Mouse (Mus musculus) stomach, embryonic 14.5 days (tissue): Measurements from ENCODE around the gene Slc4a4. TPM values are rescaled to one million over a fixed set of nuclear protein-coding genes. Genes with fewer than 3 reads are reported as not detected.
A peak's percentile ranks its signal among the peaks of the same experiment; 100 is the strongest.

Experiments used
- ATAC-seq: fragments of 200-750 bp; cut with Nextera tagmentation; 2 replicates; pipeline ENCODE4 v1.8.0; 2017; ENCODE audit warnings: low read depth, moderate TSS enrichment; ENCODE audit not compliant: insufficient number of reproducible peaks, insufficient read depth, low FRiP score
- H3K27ac ChIP-seq: fragments of 300-500 bp; sonication (generic); 2 replicates; pipeline ENCODE4 v1.5.1; 2014; ENCODE audit warnings: mild to moderate bottlenecking, low read length, moderate library complexity, mixed read lengths
- H3K27me3 ChIP-seq: fragments of 300-500 bp; sonication (generic); 2 replicates; pipeline ENCODE4 v1.6.1; 2014; ENCODE audit warnings: low read length, control low read depth, mixed read lengths; ENCODE audit not compliant: control insufficient read depth, insufficient read depth
- H3K36me3 ChIP-seq: fragments of 300-500 bp; sonication (generic); 2 replicates; pipeline ENCODE4 v1.6.1; 2014; ENCODE audit warnings: mild to moderate bottlenecking, control low read depth, low read length, moderate library complexity, mixed read lengths; ENCODE audit not compliant: control insufficient read depth, insufficient read depth
- H3K4me1 ChIP-seq: fragments of 300-500 bp; sonication (generic); 2 replicates; pipeline ENCODE4 v1.6.1; 2014; ENCODE audit warnings: low read length, control low read depth, mixed read lengths; ENCODE audit not compliant: control insufficient read depth, insufficient read depth
- H3K4me2 ChIP-seq: fragments of 300-500 bp; sonication (generic); replicated peaks from 2 replicates; pipeline ENCODE4 v1.6.1; 2014; ENCODE audit warnings: low read depth, low read length, control low read depth
- H3K4me3 ChIP-seq: fragments of 300-500 bp; sonication (generic); 2 replicates; pipeline ENCODE4 v1.5.1; 2014; ENCODE audit warnings: low read depth, low read length, control low read depth
- H3K9ac ChIP-seq: fragments of 300-500 bp; sonication (generic); replicated peaks from 2 replicates; pipeline ENCODE4 v1.6.1; 2014; ENCODE audit warnings: low read depth, mild to moderate bottlenecking, control low read depth, low read length, moderate library complexity, mixed read lengths
- H3K9me3 ChIP-seq: fragments of 300-500 bp; sonication (generic); 2 replicates; pipeline ENCODE4 v1.6.1; 2016; ENCODE audit warnings: low read depth, low read length, control low read depth; ENCODE audit not compliant: control insufficient read depth
- WGBS: fragments of 180-500 bp; shearing (Covaris S2); extraction: QIAGEN DNeasy Blood & Tissue Kit; methylation state at CpG from one replicate; pipeline ENCODE4 v1.1.7; 2014; 5-methylcytosine and 5-hydroxymethylcytosine counted together
- polyA plus RNA-seq: library from polyadenylated mRNA; unstranded; fragments of >200 nt; fragmentation: Nextera tagmentation; extraction: Ambion mirVana; gene quantifications from 2 replicates; pipeline ENCODE4 v1.2.1, GENCODE M21; 2014

Slc4a4 gene
- polyA plus RNA-seq, 1 experiment from 2014 or later: 5.1 TPM

DNA sequence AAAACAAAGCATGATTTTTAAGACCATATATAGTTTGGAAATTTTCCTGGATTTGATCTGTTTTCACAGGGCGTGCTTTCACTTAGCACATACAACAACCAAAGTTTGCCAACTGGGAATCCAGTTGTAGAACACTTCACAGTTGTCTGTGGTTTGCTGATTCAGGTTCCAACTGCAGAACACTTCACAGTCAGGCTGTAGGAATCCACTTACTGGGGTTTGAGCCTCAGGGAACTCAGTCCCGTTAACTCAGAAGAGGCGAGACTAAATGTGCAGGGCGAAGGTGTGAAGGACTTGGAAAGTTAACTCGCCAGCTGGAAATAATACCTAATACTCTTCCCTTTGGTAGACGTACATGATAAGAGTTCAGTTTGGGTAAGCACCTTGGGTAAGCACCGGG is 345.7 kb downstream of the Slc4a4 start:
- no peak for ATAC-seq
- Histone ChIP-seq H3K4me1 (no peaks in the 10 kb centered on the region), H3K27me3 (no peaks in the 10 kb centered on the region), H3K4me2 (no peak overlapping the region), H3K27ac (no peak overlapping the region), H3K4me3 (no peak overlapping the region), H3K36me3 (no peaks in the 10 kb centered on the region), H3K9me3 (no peaks in the 10 kb centered on the region), H3K9ac (no peak overlapping the region)
- WGBS: 87% methylated on average over 7 of the region's 7 CpGs

DNA sequence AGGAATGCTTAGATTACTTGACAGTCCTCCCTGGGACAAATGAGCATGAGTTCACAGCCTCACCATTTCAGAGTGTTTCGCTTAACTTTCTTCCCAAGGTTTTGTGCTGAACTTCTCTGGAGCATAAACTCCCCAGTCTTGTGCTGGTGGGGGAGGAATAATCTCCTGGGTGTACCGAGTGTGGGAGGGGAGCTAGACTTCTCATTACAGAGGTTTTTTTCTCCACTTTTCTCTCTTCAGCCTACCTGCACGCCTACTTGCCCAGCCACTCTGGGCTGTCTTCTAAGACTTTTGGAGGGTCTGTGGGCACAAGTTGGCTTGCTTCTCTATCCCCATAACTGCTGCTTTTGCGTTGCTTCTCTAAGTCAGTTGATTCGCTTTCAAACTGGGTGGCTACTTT is 365.2 kb downstream of the Slc4a4 start:
- H3K4me3 ChIP-seq: no peak overlapping the region
- WGBS: 73% methylated on average over 5 of the region's 5 CpGs
- no peak for ATAC-seq

DNA sequence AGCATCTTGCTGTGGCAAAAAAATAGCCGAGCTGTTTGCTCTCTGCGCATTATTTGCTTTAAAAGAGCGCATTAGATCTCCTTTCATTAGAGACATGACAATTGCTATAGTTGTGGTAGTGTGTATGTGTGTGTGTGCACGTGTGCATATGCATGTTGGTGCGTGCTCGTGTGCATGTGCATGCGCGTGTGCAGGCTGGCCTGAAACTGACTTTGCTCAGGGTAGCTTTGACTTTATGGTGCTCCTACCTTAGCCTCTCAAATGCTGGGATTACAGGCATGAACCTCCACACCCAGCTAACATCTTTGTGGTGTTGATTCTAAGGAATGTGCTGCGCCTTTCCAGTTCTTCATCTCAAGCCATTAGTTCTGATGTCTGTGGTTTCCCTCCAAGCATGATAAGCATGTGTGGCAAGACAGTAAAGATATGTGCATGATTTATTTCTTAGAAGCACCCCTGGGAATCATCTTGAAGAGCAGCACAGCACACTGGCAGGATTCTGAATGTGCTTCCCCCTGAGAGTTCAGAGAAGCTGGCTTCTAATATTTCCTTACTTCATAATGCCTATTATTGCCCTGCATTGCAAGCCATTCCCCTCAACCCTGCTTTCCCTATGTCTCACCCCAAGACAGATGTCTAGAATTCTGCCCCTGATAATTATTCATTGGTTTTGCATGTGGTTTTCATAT is 373.3 kb downstream of the Slc4a4 start:
- H3K27me3 ChIP-seq: no peaks in the 10 kb centered on the region
- 89% methylated on average over 9 of the region's 9 CpGs for WGBS
- H3K27ac ChIP-seq: no peak overlapping the region
- H3K4me2 ChIP-seq: no peak overlapping the region
- no peaks in the 10 kb centered on the region for H3K4me1 ChIP-seq
- no peaks in the 10 kb centered on the region for H3K36me3 ChIP-seq
- ATAC-seq: no peak
- H3K4me3 ChIP-seq: no peak overlapping the region
- H3K9ac ChIP-seq: no peak overlapping the region
- no peaks in the 10 kb centered on the region for H3K9me3 ChIP-seq

More for the DNA sequence above, 365.2 kb downstream of the Slc4a4 start:
- Histone ChIP-seq H3K4me2 (no peak overlapping the region), H3K36me3 (no peaks in the 10 kb centered on the region), H3K27me3 (no peaks in the 10 kb centered on the region), H3K4me1 (no peaks in the 10 kb centered on the region), H3K27ac (no peak overlapping the region), H3K9me3 (no peaks in the 10 kb centered on the region), H3K9ac (no peak overlapping the region)

DNA sequence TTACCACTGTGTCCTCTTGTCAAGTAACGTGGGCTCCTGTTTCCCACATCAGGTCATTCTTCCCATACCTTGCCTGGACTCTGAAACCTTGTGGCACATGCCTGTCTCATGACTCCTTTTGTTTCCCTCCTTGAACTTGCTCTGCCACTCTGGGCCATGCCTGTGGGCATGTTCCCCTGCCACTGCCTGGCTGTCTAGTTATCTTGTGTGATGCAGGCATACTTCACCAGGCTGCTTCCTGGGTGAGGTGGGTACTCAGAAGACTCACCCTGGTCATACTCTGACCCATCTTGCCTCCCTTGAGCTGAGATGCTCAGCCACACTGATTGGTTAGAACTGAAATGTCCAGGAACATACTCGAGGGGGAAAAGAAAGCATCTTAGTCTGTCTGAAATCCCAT is 390.4 kb downstream of the Slc4a4 start:
- Histone ChIP-seq H3K27ac (no peak overlapping the region), H3K4me3 (no peak overlapping the region), H3K9ac (no peak overlapping the region), H3K36me3 (no peaks in the 10 kb centered on the region), H3K4me1 (no peaks in the 10 kb centered on the region), H3K27me3 (no peaks in the 10 kb centered on the region), H3K9me3 (no peaks in the 10 kb centered on the region), H3K4me2 (no peak overlapping the region)
- WGBS: 72% methylated on average over 2 of the region's 2 CpGs
- ATAC-seq: no peak

DNA sequence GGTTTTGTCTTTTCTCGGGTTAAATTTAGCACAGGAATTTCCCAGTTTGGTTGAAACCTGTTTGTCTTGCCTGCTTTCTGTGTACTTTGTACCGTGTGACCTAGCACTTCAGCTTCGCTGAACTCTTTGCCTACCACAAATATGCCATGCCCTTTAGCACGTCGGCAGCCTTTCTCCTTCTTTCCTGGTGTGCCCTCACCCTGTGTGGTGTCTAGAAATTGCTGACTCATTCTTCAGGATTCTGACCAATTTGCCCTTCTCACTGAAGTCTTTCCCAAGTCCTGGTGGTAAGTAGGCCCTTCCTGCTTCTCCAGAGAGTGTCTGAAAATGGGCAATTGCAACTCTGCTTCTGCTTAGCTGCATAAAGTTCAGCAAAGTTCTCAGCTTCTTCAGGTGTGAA is 391.0 kb downstream of the Slc4a4 start:
- Histone ChIP-seq H3K36me3 (no peaks in the 10 kb centered on the region), H3K4me1 (no peaks in the 10 kb centered on the region), H3K4me2 (no peak overlapping the region), H3K27me3 (no peaks in the 10 kb centered on the region), H3K27ac (no peak overlapping the region), H3K4me3 (no peak overlapping the region), H3K9ac (no peak overlapping the region), H3K9me3 (no peaks in the 10 kb centered on the region)
- 67% methylated on average over 5 of the region's 5 CpGs for WGBS
- peak; percentile 78 for ATAC-seq

DNA sequence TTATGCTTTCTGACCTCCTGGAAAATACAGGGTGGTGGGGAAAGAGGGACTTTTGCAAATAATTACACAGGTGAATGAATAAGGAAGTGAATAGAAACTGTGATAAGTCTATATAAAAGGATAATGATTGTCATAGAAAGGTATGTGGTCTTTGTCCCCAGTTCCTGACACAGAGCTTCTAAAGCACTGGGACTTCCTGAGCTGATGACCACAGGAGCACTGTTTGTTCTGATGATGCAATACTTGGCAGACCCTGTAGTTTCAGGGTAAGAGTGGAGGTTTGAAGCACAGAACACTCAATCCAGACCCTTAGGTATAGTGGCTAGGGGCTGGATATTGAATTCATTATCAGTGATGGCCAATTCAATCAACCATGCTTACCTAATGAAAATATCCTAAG is 391.7 kb downstream of the Slc4a4 start:
- no peaks in the 10 kb centered on the region for H3K4me1 ChIP-seq
- H3K9me3 ChIP-seq: no peaks in the 10 kb centered on the region
- no peak overlapping the region for H3K4me3 ChIP-seq
- no peak overlapping the region for H3K9ac ChIP-seq
- no peaks in the 10 kb centered on the region for H3K27me3 ChIP-seq
- no peak for ATAC-seq
- no peak overlapping the region for H3K27ac ChIP-seq
- H3K36me3 ChIP-seq: no peaks in the 10 kb centered on the region
- no peak overlapping the region for H3K4me2 ChIP-seq

DNA sequence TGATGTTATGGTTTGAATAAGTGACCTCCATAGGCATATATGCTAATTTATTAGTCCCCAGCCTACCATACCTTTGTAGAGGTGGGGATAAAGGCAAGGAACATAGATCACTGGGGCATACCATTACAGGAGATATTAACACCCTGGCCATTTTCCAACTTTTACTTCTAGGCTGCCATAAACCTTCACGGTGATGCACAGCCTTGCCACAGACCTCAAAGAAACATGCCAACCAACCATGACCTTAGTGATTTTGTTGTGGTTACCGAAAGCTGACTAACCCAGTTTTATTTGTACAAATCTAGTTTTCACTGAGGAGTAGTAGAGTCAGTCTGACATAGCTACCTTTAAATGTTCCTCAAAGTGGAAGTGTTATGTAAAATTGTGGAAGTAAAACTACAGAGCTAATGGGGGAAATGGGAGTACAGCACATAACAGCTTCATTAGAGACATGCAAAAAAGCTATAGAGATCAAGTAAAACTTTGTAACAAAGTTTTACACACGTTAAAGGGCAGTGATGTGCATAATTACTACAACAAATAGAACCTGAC is 393.8 kb downstream of the Slc4a4 start:
- H3K27me3 ChIP-seq: no peaks in the 10 kb centered on the region
- no peaks in the 10 kb centered on the region for H3K4me1 ChIP-seq
- WGBS: 77% methylated on average over 3 of the region's 3 CpGs
- no peak for ATAC-seq
- no peak overlapping the region for H3K4me3 ChIP-seq
- H3K4me2 ChIP-seq: no peak overlapping the region
- H3K27ac ChIP-seq: no peak overlapping the region
- no peak overlapping the region for H3K9ac ChIP-seq
- H3K9me3 ChIP-seq: no peaks in the 10 kb centered on the region
- H3K36me3 ChIP-seq: no peaks in the 10 kb centered on the region
